Mouse (Mus musculus) heart, postnatal 0 days (tissue): Measurements from ENCODE around the gene D630003M21Rik.

Experiments used
- CTCF ChIP-seq: IDR thresholded peaks from 2 replicates; pipeline ENCODE4 v1.5.1; 2016; ENCODE audit warnings: antibody characterized with exemption, control low read depth, low read depth
- EP300 ChIP-seq: IDR thresholded peaks from 2 replicates; pipeline ENCODE4 v1.6.1; 2016; ENCODE audit warnings: antibody characterized with exemption, low read depth

- no peak for TF ChIP-seq EP300
- TF ChIP-seq CTCF = peak; percentile 50
Measured at GRCm38 (mm10) chr2:158225301-158225700, 3.7 kb downstream of the D630003M21Rik start.
